Comparison of ENCODE assay signal across 9 mouse cellular contexts in genomic region chr6:134848197-134848890, GRCm38 (mm10). TPM values are rescaled to one million over a fixed set of nuclear protein-coding genes. Genes with fewer than 3 reads are reported as not detected.
DNase-seq lines count a peak whose midpoint lies in the region; ATAC-seq and TF ChIP-seq lines count a peak whose summit lies in the region.
"Had no signal": no experiment of that assay in that cellular context is flagged by ENCODE, and none has a peak within 500 bp of the region (broad histone marks: within the 10 kb centered on the region; RNA-seq: fewer than 3 reads in every experiment).

No protein-coding gene starts in this region.

- H3K27me3 ChIP-seq in hindbrain, embryonic 12.5 days = no peaks in the 10 kb centered on the region
- H3K27me3 ChIP-seq in hindbrain, embryonic 14.5 days (ENCODE audit: control insufficient read depth, insufficient read depth, low read length) = no peaks in the 10 kb centered on the region
- H3K27me3 ChIP-seq in E14TG2a.4 (ENCODE audit: insufficient read depth, low read length) = no peaks in the 10 kb centered on the region
- H3K27me3 ChIP-seq in liver, postnatal 0 days (ENCODE audit: insufficient read depth, low read length) = no peaks in the 10 kb centered on the region
- H3K27me3 ChIP-seq: stomach, embryonic 15.5 days had no signal

- H3K9ac ChIP-seq in hindbrain, embryonic 12.5 days = no peak overlapping the region
- H3K9ac ChIP-seq in hindbrain, embryonic 14.5 days = no peak overlapping the region
- H3K9ac ChIP-seq in liver, postnatal 0 days (replicated peaks) = no peak overlapping the region
- H3K9ac ChIP-seq: stomach, embryonic 15.5 days had no signal

- no peak for TF ChIP-seq EP300 in liver, postnatal 0 days (IDR thresholded peaks at IDR 0.05; ENCODE audit: low read depth)

- TF ChIP-seq CTCF in E14TG2a.4 (conservative IDR thresholded peaks at IDR 0.05; ENCODE audit: low read length) = 0 out of 2 replicates have a peak, but pooled peaks have one; percentile 10
- peak; percentile 59 for TF ChIP-seq CTCF in liver, postnatal 0 days (IDR thresholded peaks at IDR 0.05; ENCODE audit: low read depth)

- no peak for DNase-seq in hindbrain, embryonic 14.5 days (ENCODE audit: low spot score)
- peak; percentile 33 to 73 for DNase-seq in cerebellum, postnatal 25 days
- DNase-seq in liver, postnatal 0 days = peak; percentile 37
- no peak for DNase-seq in gastrocnemius, adult 18-20 months (ENCODE audit: low spot score)
- DNase-seq in right cerebral cortex, adult 18-20 months = no peak

- no peaks in the 10 kb centered on the region for H3K9me3 ChIP-seq in hindbrain, embryonic 12.5 days (replicated peaks)
- no peaks in the 10 kb centered on the region for H3K9me3 ChIP-seq in hindbrain, embryonic 14.5 days (ENCODE audit: control insufficient read depth, low read length)
- H3K9me3 ChIP-seq in E14TG2a.4 (ENCODE audit: low read length) = no peaks in the 10 kb centered on the region
- H3K9me3 ChIP-seq in liver, postnatal 0 days (ENCODE audit: low read length) = no peaks in the 10 kb centered on the region
- H3K9me3 ChIP-seq: stomach, embryonic 15.5 days had no signal

- H3K4me2 ChIP-seq in hindbrain, embryonic 12.5 days (replicated peaks) = no peak overlapping the region
- no peak overlapping the region for H3K4me2 ChIP-seq in hindbrain, embryonic 14.5 days (replicated peaks)
- H3K4me2 ChIP-seq in liver, postnatal 0 days (ENCODE audit: low read depth, low read length) = no peak overlapping the region
- H3K4me2 ChIP-seq: stomach, embryonic 15.5 days had no signal

- H3K4me3 ChIP-seq in hindbrain, embryonic 12.5 days = no peak overlapping the region
- no peak overlapping the region for H3K4me3 ChIP-seq in hindbrain, embryonic 14.5 days (replicated peaks; ENCODE audit: low read length)
- H3K4me3 ChIP-seq in E14TG2a.4 (replicated peaks; ENCODE audit: low read length) = no peak overlapping the region
- no peak overlapping the region for H3K4me3 ChIP-seq in liver, postnatal 0 days (ENCODE audit: low read depth, low read length)
- H3K4me3 ChIP-seq: stomach, embryonic 15.5 days had no signal

- H3K27ac ChIP-seq in hindbrain, embryonic 12.5 days = no peak overlapping the region
- H3K27ac ChIP-seq in hindbrain, embryonic 14.5 days = no peak overlapping the region
- H3K27ac ChIP-seq in liver, postnatal 0 days (ENCODE audit: low read depth) = no peak overlapping the region
- H3K27ac ChIP-seq: stomach, embryonic 15.5 days had no signal

- H3K36me3 ChIP-seq in hindbrain, embryonic 12.5 days = peaks cover 3% of the 10 kb centered on the region; the same call in 1 of the 2 replicates
- peaks cover 29% of the 10 kb centered on the region for H3K36me3 ChIP-seq in hindbrain, embryonic 14.5 days (replicated peaks; ENCODE audit: control insufficient read depth, insufficient read depth)
- H3K36me3 ChIP-seq in E14TG2a.4 (ENCODE audit: insufficient read depth, low read length) = peaks cover 16% of the 10 kb centered on the region
- H3K36me3 ChIP-seq in liver, postnatal 0 days (replicated peaks; ENCODE audit: insufficient read depth, low read length) = peaks cover 18% of the 10 kb centered on the region
- H3K36me3 ChIP-seq: stomach, embryonic 15.5 days had no signal

- H3K4me1 ChIP-seq in hindbrain, embryonic 12.5 days = no peaks in the 10 kb centered on the region
- no peaks in the 10 kb centered on the region for H3K4me1 ChIP-seq in hindbrain, embryonic 14.5 days (replicated peaks; ENCODE audit: control insufficient read depth, insufficient read depth, low read length)
- H3K4me1 ChIP-seq in E14TG2a.4 (replicated peaks; ENCODE audit: low read depth, low read length) = peaks cover 45% of the 10 kb centered on the region
- H3K4me1 ChIP-seq in liver, postnatal 0 days (ENCODE audit: insufficient read depth) = peaks cover 3% of the 10 kb centered on the region; the same call in 1 of the 2 replicates
- H3K4me1 ChIP-seq: stomach, embryonic 15.5 days had no signal

- ATAC-seq in hindbrain, embryonic 12.5 days (ENCODE audit: low FRiP score) = 0 out of 2 replicates have a peak, but pooled peaks have one; percentile 52
- no peak for ATAC-seq in hindbrain, embryonic 14.5 days (ENCODE audit: low FRiP score)
- ATAC-seq in liver, postnatal 0 days = no peak
- ATAC-seq in inflammation-experienced regulatory T-cells, adult 6 months = no peak

- WGBS in hindbrain, embryonic 12.5 days = 82% methylated on average over 5 of the region's 5 CpGs
- 85% methylated on average over 5 of the region's 5 CpGs for WGBS in hindbrain, embryonic 14.5 days
- WGBS in liver, postnatal 0 days (ENCODE audit: insufficient replicate concordance) = 89% methylated on average over 5 of the region's 5 CpGs

RNA-seq across cellular contexts. Expression of gene Crebl2, which starts 18.4 kb away (rescaled TPM):
- polyA plus RNA-seq in hindbrain, embryonic 12.5 days (2016; fragmentation: Nextera tagmentation; extraction: Ambion mirVana) = 2.8 and 3.0 TPM in 2 replicates
- polyA plus RNA-seq in hindbrain, embryonic 14.5 days (2014; fragmentation: Nextera tagmentation; extraction: Ambion mirVana) = 3.2 and 3.3 TPM in 2 replicates
- 6.3 and 6.6 TPM in 2 replicates for polyA plus RNA-seq in liver, postnatal 0 days (2015; fragmentation: Nextera tagmentation; extraction: Ambion mirVana)
- polyA plus RNA-seq in inflammation-experienced regulatory T-cells, adult 6 months (2017; shearing (Covaris generic)) = 10 to 100 TPM; 20.4 to 46.1 (median 45.3) TPM
- total RNA-seq in gastrocnemius, adult 18-20 months (2021) = 10 to 100 TPM; 12.4 to 14.2 TPM

RNA-seq across cellular contexts. Expression of gene Gpr19, which starts 50.0 kb away (rescaled TPM):
- 31.3 and 31.8 TPM in 2 replicates for polyA plus RNA-seq in hindbrain, embryonic 12.5 days (2016; fragmentation: Nextera tagmentation; extraction: Ambion mirVana)
- polyA plus RNA-seq in hindbrain, embryonic 14.5 days (2014; fragmentation: Nextera tagmentation; extraction: Ambion mirVana) = 34.0 and 37.1 TPM in 2 replicates
- polyA plus RNA-seq in liver, postnatal 0 days (2015; fragmentation: Nextera tagmentation; extraction: Ambion mirVana) = 4.6 and 4.8 TPM in 2 replicates
- 1 to 10 TPM; 5.7 to 9.1 (median 6.8) TPM for polyA plus RNA-seq in inflammation-experienced regulatory T-cells, adult 6 months (2017; shearing (Covaris generic))
- 1 to 10 TPM; 4.2 to 5.1 TPM for total RNA-seq in gastrocnemius, adult 18-20 months (2021)

RNA-seq across cellular contexts. Expression of gene Dusp16, which starts 55.9 kb away (rescaled TPM):
- 11.0 and 12.9 TPM in 2 replicates for polyA plus RNA-seq in hindbrain, embryonic 12.5 days (2016; fragmentation: Nextera tagmentation; extraction: Ambion mirVana)
- polyA plus RNA-seq in hindbrain, embryonic 14.5 days (2014; fragmentation: Nextera tagmentation; extraction: Ambion mirVana) = 5.4 and 5.7 TPM in 2 replicates
- polyA plus RNA-seq in liver, postnatal 0 days (2015; fragmentation: Nextera tagmentation; extraction: Ambion mirVana) = 4.5 and 5.3 TPM in 2 replicates
- polyA plus RNA-seq in inflammation-experienced regulatory T-cells, adult 6 months (2017; shearing (Covaris generic)) = 1 to 10 TPM; 2.8 to 6.3 (median 5.1) TPM
- 10 to 100 TPM; 12.2 to 16.7 TPM for total RNA-seq in gastrocnemius, adult 18-20 months (2021)

Comparison
In these comparisons a context has a peak if more than half of its experiments do, and no peak if none do; other contexts are left out.
1. DNase-seq: peak in cerebellum, postnatal 25 days (2 of 2) and liver, postnatal 0 days (single experiment); none in hindbrain, embryonic 14.5 days (single experiment), gastrocnemius, adult 18-20 months (single experiment) and right cerebral cortex, adult 18-20 months (single experiment).